23 mouse cellular contexts compared by ENCODE assay signal in genomic region chr9:88309127-88309526, GRCm38 (mm10).
"Had no signal": no experiment of that assay in that cellular context is flagged by ENCODE, and none has a peak within 500 bp of the region (broad histone marks: within the 10 kb centered on the region; RNA-seq: fewer than 3 reads in every experiment).

No protein-coding gene starts in this region.

- H3K36me3 ChIP-seq: hindbrain, embryonic 13.5 days; hindbrain, embryonic 15.5 days; intestine, embryonic 15.5 days; limb, embryonic 10.5 days; limb, embryonic 12.5 days; liver, embryonic 13.5 days had no signal

- H3K4me2 ChIP-seq: heart, embryonic 11.5 days; hindbrain, embryonic 13.5 days; hindbrain, embryonic 15.5 days; intestine, embryonic 15.5 days; limb, embryonic 12.5 days; liver, embryonic 11.5 days; liver, embryonic 13.5 days had no signal

- H3K9me3 ChIP-seq: hindbrain, embryonic 13.5 days; hindbrain, embryonic 15.5 days; intestine, embryonic 15.5 days; limb, embryonic 10.5 days; limb, embryonic 12.5 days; liver, embryonic 13.5 days had no signal

- DNase-seq: gastrocnemius, postnatal 14 days; gastrocnemius, postnatal 36 days; heart, adult 2 months; heart, postnatal 14 days; heart, postnatal 36 days; kidney, adult 18-20 months; kidney, adult 8-10 months; kidney, postnatal 10 days; kidney, postnatal 25 days; kidney, postnatal 4 days; liver; liver, embryonic 13.5 days had no signal

- H3K4me1 ChIP-seq: hindbrain, embryonic 13.5 days; hindbrain, embryonic 15.5 days; intestine, embryonic 15.5 days; limb, embryonic 10.5 days; limb, embryonic 12.5 days; liver, embryonic 13.5 days had no signal

- H3K27ac ChIP-seq: heart, adult 2 months; hindbrain, embryonic 13.5 days; hindbrain, embryonic 15.5 days; hindbrain, postnatal 0 days; intestine, embryonic 15.5 days; layer of hippocampus, adult 2 months; left cerebral cortex, adult 2 months; limb, embryonic 10.5 days; limb, embryonic 12.5 days; liver, embryonic 13.5 days had no signal

- H3K4me3 ChIP-seq: heart, adult 2 months; hindbrain, embryonic 13.5 days; hindbrain, embryonic 15.5 days; intestine, embryonic 15.5 days; layer of hippocampus, adult 2 months; left cerebral cortex, adult 2 months; limb, embryonic 10.5 days; limb, embryonic 12.5 days; liver, embryonic 13.5 days had no signal

- H3K27me3 ChIP-seq: hindbrain, embryonic 13.5 days; hindbrain, embryonic 15.5 days; intestine, embryonic 15.5 days; limb, embryonic 12.5 days; liver, embryonic 13.5 days had no signal

- ATAC-seq: hindbrain, postnatal 0 days; intestine, embryonic 15.5 days; intestine, postnatal 0 days had no signal

- H3K9ac ChIP-seq: hindbrain, embryonic 13.5 days; hindbrain, embryonic 15.5 days; intestine, embryonic 15.5 days; limb, embryonic 12.5 days; liver, embryonic 13.5 days had no signal
